Comparison of ENCODE assay signal across 17 mouse cellular contexts in genomic region chr1:129990821-129991220, GRCm38 (mm10).
"Had no signal": no experiment of that assay in that cellular context is flagged by ENCODE, and none has a peak within 500 bp of the region (broad histone marks: within the 10 kb centered on the region; RNA-seq: fewer than 3 reads in every experiment).

No protein-coding gene starts in this region.

- H3K36me3 ChIP-seq: limb, embryonic 12.5 days; lung, embryonic 15.5 days; midbrain, embryonic 15.5 days; neural tube, embryonic 12.5 days; stomach, embryonic 15.5 days had no signal

- DNase-seq: kidney, adult 9 months; kidney, postnatal 36 days; layer of hippocampus, adult 9-11 months; lung, postnatal 36 days; retina, postnatal 1 day; right cerebral cortex, postnatal 4 days; spleen, adult 18-20 months; thymus, adult 2 months; thymus, postnatal 25 days had no signal

- ATAC-seq: intestine, postnatal 0 days; midbrain, embryonic 15.5 days had no signal

- H3K9me3 ChIP-seq: limb, embryonic 12.5 days; lung, embryonic 15.5 days; midbrain, embryonic 15.5 days; neural tube, embryonic 12.5 days; stomach, embryonic 15.5 days had no signal

- H3K27ac ChIP-seq: kidney, postnatal 0 days; limb, embryonic 12.5 days; lung, embryonic 15.5 days; midbrain, embryonic 15.5 days; neural tube, embryonic 12.5 days; stomach, embryonic 15.5 days had no signal

- H3K4me1 ChIP-seq: limb, embryonic 12.5 days; lung, embryonic 15.5 days; midbrain, embryonic 15.5 days; neural tube, embryonic 12.5 days; stomach, embryonic 15.5 days had no signal

- H3K4me2 ChIP-seq: limb, embryonic 12.5 days; lung, embryonic 15.5 days; midbrain, embryonic 11.5 days; midbrain, embryonic 15.5 days; neural tube, embryonic 12.5 days; stomach, embryonic 15.5 days had no signal

- H3K9ac ChIP-seq: limb, embryonic 12.5 days; lung, embryonic 15.5 days; midbrain, embryonic 15.5 days; neural tube, embryonic 12.5 days; stomach, embryonic 15.5 days had no signal

- H3K27me3 ChIP-seq: limb, embryonic 12.5 days; lung, embryonic 15.5 days; midbrain, embryonic 15.5 days; neural tube, embryonic 12.5 days; stomach, embryonic 15.5 days had no signal

- H3K4me3 ChIP-seq: limb, embryonic 12.5 days; lung, embryonic 15.5 days; midbrain, embryonic 15.5 days; neural tube, embryonic 12.5 days; stomach, embryonic 15.5 days had no signal
